Mouse (Mus musculus) neural tube, embryonic 14.5 days (tissue): ENCODE measurements around the gene Ece1. TPM values are rescaled to one million over a fixed set of nuclear protein-coding genes. Genes with fewer than 3 reads are reported as not detected.
A peak's percentile ranks its signal among the peaks of the same experiment; 100 is the strongest.

Experiments used
- ATAC-seq: fragments of 200-750 bp; cut with Nextera tagmentation; 2 replicates; pipeline ENCODE4 v1.8.0; 2017; ENCODE audit warnings: low read depth, mild to moderate bottlenecking, moderate TSS enrichment, moderate library complexity
- H3K27ac ChIP-seq: fragments of 300-500 bp; sonication (generic); 2 replicates; pipeline ENCODE4 v1.5.1; 2014; ENCODE audit warnings: low read depth, mild to moderate bottlenecking, control low read depth, low read length, moderate library complexity, mixed read lengths
- H3K27me3 ChIP-seq: fragments of 300-500 bp; sonication (generic); 2 replicates; pipeline ENCODE4 v1.6.1; 2014; ENCODE audit warnings: low read length; ENCODE audit not compliant: control insufficient read depth, insufficient read depth
- H3K36me3 ChIP-seq: fragments of 300-500 bp; sonication (generic); 2 replicates; pipeline ENCODE4 v1.6.1; 2014; ENCODE audit warnings: low read length, mixed read lengths; ENCODE audit not compliant: control insufficient read depth, insufficient read depth
- H3K4me1 ChIP-seq: fragments of 300-500 bp; sonication (generic); 2 replicates; pipeline ENCODE4 v1.6.1; 2014; ENCODE audit warnings: low read length; ENCODE audit not compliant: control insufficient read depth, insufficient read depth
- H3K4me2 ChIP-seq: fragments of 300-500 bp; sonication (generic); 2 replicates; pipeline ENCODE4 v1.6.1; 2014; ENCODE audit warnings: mild to moderate bottlenecking, low read depth, low read length, control low read depth
- H3K4me3 ChIP-seq: fragments of 300-500 bp; sonication (generic); 2 replicates; pipeline ENCODE4 v1.5.1; 2014; ENCODE audit warnings: low read depth, low read length, control low read depth, mixed read lengths
- H3K9ac ChIP-seq: fragments of 300-500 bp; sonication (generic); replicated peaks from 2 replicates; pipeline ENCODE4 v1.6.1; 2014; ENCODE audit warnings: low read depth, mild to moderate bottlenecking, control low read depth, low read length, mixed read lengths
- H3K9me3 ChIP-seq: fragments of 300-500 bp; sonication (generic); 2 replicates; pipeline ENCODE4 v1.6.1; 2016; ENCODE audit warnings: low read length; ENCODE audit not compliant: control insufficient read depth
- WGBS: fragments of 180-500 bp; shearing (Covaris S2); extraction: QIAGEN DNeasy Blood & Tissue Kit; methylation state at CpG from one replicate; pipeline ENCODE4 v1.1.7; 2014; 5-methylcytosine and 5-hydroxymethylcytosine counted together
- polyA plus RNA-seq: library from polyadenylated mRNA; unstranded; fragments of >200 nt; fragmentation: Nextera tagmentation; extraction: Ambion mirVana; gene quantifications from 2 replicates; pipeline ENCODE4 v1.2.1, GENCODE M21; 2014

The Ece1 gene
- 24.9 and 31.3 TPM in 2 replicates for polyA plus RNA-seq

DNA sequence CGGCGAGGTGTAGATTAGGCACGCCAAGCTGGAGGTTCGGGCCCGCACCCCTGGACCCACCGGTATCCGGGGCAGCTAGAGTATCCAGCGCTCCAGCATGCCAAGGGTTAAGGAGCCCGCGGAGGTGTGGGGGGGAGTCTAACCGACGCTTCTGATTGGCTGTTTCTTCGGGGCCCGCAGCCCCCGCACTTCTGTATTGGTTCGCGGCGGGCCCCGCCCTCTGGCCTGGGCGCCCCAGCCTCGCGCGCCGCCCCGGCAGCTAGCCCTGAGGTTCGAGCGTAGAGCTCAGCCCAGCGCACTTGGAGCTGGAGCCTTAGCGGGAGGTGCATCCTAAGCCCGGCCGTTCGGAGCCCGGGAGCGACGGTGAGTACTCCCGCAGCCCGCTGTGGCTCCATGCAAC, at the start of gene Ece1:
Ece1 (plus strand) TSS at position 219 of the 400 bp plus-strand sequence.
- Histone ChIP-seq H3K36me3 (no peaks in the 10 kb centered on the region), H3K27ac (peak within 1 kb of the TSS; percentile 57), H3K4me1 (peaks cover 40% of the 10 kb centered on the region), H3K4me2 (peak within 1 kb of the TSS; percentile 78), H3K4me3 (peak within 1 kb of the TSS; percentile 80), H3K9me3 (no peaks in the 10 kb centered on the region), H3K27me3 (no peaks in the 10 kb centered on the region), H3K9ac (peak within 1 kb of the TSS; percentile 84)
- under 1% methylated on average over 36 of the region's 37 CpGs for WGBS
- peak; percentile 94 for ATAC-seq

DNA sequence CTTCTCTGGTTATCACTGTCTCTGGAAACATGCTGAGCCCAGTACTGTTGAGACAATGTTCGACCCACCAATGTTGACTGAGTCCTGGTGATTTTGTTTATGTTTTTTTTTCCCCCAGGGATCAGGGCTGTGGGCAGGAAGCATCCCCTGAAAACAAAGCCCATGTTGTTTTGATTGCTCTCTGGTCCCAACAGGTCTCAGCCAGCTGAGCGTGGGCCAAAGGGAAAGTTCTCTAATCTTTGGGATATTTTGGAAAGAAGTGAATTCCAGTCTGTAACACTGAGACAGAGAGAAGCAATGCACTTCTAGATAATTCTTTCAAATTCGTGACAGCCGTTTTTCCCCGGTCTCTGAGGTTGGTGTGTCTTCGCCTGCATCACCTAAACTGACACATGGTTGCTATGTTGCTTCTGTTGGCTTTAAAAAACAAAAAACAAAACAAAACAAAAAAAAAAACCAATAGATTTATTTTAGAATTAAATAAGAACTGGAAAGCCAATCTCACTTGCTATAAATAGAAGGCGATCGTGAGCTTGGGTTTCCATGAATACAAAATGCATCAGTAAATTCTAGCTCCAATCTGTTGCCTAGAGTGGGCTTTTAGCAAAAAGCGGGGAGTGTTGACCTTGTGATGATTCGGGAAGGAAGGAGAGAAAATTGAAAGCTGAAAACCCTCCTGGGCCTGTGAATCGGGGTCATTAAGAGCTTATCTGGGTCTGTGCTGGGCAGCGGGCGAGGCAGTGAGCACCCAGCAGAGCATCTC, 48.9 kb upstream of the Ece1 start:
- no peak for ATAC-seq
- no peaks in the 10 kb centered on the region for H3K4me1 ChIP-seq
- H3K9me3 ChIP-seq: no peaks in the 10 kb centered on the region
- no peaks in the 10 kb centered on the region for H3K27me3 ChIP-seq
- H3K27ac ChIP-seq: no peak overlapping the region
- no peak overlapping the region for H3K4me2 ChIP-seq
- 71% methylated on average over 13 of the region's 13 CpGs for WGBS
- H3K36me3 ChIP-seq: no peaks in the 10 kb centered on the region
- no peak overlapping the region for H3K4me3 ChIP-seq
- no peak overlapping the region for H3K9ac ChIP-seq

DNA sequence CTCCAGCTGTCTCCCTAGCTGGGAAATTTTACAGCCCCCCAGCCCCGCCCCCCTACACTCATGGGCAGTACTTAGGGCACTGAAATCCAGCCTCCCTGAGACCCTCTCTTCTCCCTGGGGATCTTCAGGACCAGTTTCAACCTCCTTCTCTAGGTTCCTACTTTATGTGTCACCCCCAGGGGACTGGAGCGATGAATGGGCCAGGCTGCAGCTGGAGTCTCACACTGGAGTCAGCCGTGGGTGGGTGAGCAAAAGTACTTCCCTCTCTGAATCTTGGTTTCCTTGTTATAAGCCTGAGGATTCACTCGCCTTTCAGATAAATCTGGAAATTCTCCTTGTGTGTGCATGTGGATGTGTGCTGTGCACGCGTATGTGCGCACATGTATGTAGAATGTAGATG, 47.9 kb upstream of the Ece1 start:
- Histone ChIP-seq H3K9me3 (no peaks in the 10 kb centered on the region), H3K27me3 (no peaks in the 10 kb centered on the region), H3K4me3 (no peak overlapping the region), H3K4me1 (no peaks in the 10 kb centered on the region), H3K4me2 (no peak overlapping the region), H3K9ac (no peak overlapping the region), H3K36me3 (no peaks in the 10 kb centered on the region), H3K27ac (no peak overlapping the region)
- 67% methylated on average over 7 of the region's 7 CpGs for WGBS
- ATAC-seq: no peak

DNA sequence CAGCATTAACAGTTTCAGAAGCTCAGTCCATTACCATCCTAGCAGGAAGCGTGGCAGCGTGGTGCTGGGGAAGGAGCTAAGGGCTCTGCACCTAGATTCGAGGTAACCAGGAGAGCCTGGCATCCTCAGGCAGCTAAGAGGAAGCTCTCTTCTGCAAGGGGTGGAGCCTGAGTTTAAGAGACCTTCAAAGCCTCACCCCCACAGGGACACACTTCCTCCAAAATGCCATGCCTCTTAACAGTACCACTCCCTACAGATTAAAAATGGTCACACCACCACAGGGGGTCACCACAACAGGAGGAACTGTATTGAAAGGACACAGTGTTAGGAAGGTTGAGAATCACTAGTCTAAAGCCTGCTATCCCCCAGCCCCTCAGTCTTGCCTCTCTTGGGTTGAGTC, 46.6 kb upstream of the Ece1 start:
- no peaks in the 10 kb centered on the region for H3K9me3 ChIP-seq
- no peaks in the 10 kb centered on the region for H3K27me3 ChIP-seq
- H3K27ac ChIP-seq: no peak overlapping the region
- no peak overlapping the region for H3K9ac ChIP-seq
- H3K4me2 ChIP-seq: no peak overlapping the region
- 76% methylated on average over 3 of the region's 3 CpGs for WGBS
- no peak for ATAC-seq
- H3K4me1 ChIP-seq: no peaks in the 10 kb centered on the region
- H3K36me3 ChIP-seq: no peaks in the 10 kb centered on the region
- H3K4me3 ChIP-seq: no peak overlapping the region

DNA sequence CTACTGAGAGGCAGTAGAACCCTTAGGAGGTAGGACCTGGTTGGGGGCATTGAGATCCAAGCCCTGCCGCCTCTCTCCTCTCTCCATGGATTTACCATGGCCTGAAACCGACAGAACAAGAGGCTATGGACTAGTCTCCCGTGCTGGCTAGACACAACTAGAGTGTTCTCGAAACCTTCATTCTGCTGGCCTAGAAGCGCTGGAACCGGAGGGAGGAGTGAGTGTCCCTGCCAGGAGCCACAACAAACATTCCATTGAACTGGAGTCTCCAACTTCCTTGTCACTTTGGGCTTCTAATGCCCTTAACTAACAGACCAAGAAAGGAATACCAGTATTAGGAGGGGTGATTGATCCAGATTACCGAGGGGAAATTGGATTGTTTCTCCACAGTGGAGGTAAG, 45.8 kb upstream of the Ece1 start:
- Histone ChIP-seq H3K4me1 (no peaks in the 10 kb centered on the region), H3K36me3 (no peaks in the 10 kb centered on the region), H3K9me3 (no peaks in the 10 kb centered on the region), H3K4me3 (no peak overlapping the region), H3K9ac (no peak overlapping the region), H3K27ac (no peak overlapping the region), H3K27me3 (no peaks in the 10 kb centered on the region), H3K4me2 (no peak overlapping the region)
- 79% methylated on average over 7 of the region's 7 CpGs for WGBS
- ATAC-seq: no peak

DNA sequence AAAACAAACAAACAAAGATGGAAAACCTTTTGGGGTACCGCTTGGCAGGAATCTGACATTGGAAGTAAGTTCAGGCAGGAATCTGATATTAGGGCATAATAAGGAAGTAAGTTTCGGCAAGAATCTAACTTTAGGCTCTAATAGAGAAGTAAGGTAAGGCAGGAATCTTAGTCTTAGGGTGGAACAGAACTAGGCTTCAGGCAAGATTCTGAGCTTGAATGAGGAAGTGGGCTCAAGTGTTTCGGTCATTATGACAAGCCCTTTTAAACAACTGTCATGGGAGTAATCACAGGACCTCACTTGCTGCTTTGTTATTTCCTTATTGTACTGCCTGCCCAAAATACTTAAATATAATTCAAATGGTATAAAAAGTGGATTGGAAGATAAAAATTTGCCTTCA, 43.7 kb upstream of the Ece1 start:
- Histone ChIP-seq H3K36me3 (no peaks in the 10 kb centered on the region), H3K4me1 (no peaks in the 10 kb centered on the region), H3K4me2 (no peak overlapping the region), H3K9ac (no peak overlapping the region), H3K9me3 (no peaks in the 10 kb centered on the region), H3K27ac (no peak overlapping the region), H3K27me3 (no peaks in the 10 kb centered on the region), H3K4me3 (no peak overlapping the region)
- 92% methylated on average over 3 of the region's 3 CpGs for WGBS
- ATAC-seq: no peak

DNA sequence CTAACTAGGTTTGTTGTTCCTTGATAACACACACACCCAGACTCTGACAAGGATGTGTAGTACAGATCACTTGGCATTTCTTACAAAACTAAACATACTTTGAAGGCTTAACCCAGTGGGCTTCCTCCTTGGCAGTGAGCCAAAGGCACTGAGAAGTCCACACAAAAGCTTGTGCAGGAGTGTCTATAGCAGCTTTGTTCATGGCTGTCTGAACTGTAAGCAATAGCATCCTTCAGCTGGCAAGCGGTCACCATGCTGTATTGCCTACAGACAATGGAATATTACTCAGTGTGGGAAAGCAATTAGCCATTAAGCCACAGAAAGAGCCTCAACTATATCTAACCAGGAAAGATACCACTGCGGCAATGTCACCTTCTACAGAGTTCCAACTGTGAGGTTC, 42.5 kb upstream of the Ece1 start:
- 38% methylated on average over 2 of the region's 2 CpGs for WGBS
- peak; percentile 4; the same call in 1 of the 2 replicates for ATAC-seq
- no peaks in the 10 kb centered on the region for H3K36me3 ChIP-seq
- no peak overlapping the region for H3K4me3 ChIP-seq
- no peak overlapping the region for H3K27ac ChIP-seq
- H3K9me3 ChIP-seq: no peaks in the 10 kb centered on the region
- no peaks in the 10 kb centered on the region for H3K27me3 ChIP-seq
- no peak overlapping the region for H3K4me2 ChIP-seq
- no peaks in the 10 kb centered on the region for H3K4me1 ChIP-seq
- no peak overlapping the region for H3K9ac ChIP-seq

DNA sequence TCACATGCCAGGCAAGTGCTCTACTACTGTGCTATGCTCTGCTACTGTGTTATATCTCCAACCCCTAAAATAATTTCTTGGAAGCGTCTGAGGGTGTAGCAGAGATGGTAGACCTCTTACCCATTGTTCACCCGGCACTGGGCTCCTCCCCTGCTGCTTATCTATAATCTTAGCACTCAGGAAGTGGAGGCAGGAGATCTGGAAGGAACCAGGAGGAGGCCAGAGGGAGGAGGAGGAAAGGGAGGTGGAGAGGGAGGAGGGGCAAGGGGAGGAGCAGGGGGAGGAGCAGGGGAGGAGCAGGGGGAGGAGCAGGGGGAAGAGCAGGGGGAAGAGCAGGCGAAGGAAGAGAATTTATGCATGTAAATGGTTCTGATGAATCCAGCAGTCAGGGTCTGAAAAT, 41.3 kb upstream of the Ece1 start:
- Histone ChIP-seq H3K27me3 (no peaks in the 10 kb centered on the region), H3K9me3 (no peaks in the 10 kb centered on the region), H3K4me3 (no peak overlapping the region), H3K27ac (no peak overlapping the region), H3K36me3 (no peaks in the 10 kb centered on the region), H3K9ac (no peak overlapping the region), H3K4me1 (no peaks in the 10 kb centered on the region), H3K4me2 (no peak overlapping the region)
- no peak for ATAC-seq
- WGBS: 65% methylated on average over 3 of the region's 3 CpGs

DNA sequence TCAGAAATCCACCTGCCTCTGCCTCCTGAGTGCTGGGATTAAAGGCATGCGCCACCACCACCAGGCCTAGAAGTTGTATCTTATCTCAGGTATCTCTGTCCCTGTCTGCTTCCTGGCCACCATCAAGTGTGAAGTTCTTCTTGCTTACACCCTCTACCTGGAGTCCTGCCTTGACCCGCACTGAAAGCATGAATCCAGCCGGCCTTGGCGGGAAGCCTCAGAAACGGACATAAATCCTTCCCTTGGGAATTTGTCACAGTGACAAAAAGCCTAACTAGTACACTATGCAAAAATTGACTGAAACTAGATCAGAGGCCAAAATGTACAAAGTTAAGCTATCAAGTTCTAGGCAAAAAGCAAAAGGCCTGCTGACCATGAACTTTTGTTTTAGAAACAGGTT, 39.5 kb upstream of the Ece1 start:
- no peak overlapping the region for H3K4me3 ChIP-seq
- no peak for ATAC-seq
- no peak overlapping the region for H3K4me2 ChIP-seq
- WGBS: 84% methylated on average over 5 of the region's 5 CpGs
- H3K27me3 ChIP-seq: no peaks in the 10 kb centered on the region
- no peak overlapping the region for H3K27ac ChIP-seq
- no peak overlapping the region for H3K9ac ChIP-seq
- no peaks in the 10 kb centered on the region for H3K4me1 ChIP-seq
- no peaks in the 10 kb centered on the region for H3K9me3 ChIP-seq
- no peaks in the 10 kb centered on the region for H3K36me3 ChIP-seq
